Mouse (Mus musculus) spleen, embryonic (tissue): ENCODE data around the gene Sbf1.

Experiments used
- CTCF ChIA-PET: fragments of 350-600 bp; sonication (Branson Sonifier 250); formaldehyde crosslinking; loops from one replicate; lab custom pipeline; 2022; lab: Charles Lee

Sbf1 gene

DNA sequence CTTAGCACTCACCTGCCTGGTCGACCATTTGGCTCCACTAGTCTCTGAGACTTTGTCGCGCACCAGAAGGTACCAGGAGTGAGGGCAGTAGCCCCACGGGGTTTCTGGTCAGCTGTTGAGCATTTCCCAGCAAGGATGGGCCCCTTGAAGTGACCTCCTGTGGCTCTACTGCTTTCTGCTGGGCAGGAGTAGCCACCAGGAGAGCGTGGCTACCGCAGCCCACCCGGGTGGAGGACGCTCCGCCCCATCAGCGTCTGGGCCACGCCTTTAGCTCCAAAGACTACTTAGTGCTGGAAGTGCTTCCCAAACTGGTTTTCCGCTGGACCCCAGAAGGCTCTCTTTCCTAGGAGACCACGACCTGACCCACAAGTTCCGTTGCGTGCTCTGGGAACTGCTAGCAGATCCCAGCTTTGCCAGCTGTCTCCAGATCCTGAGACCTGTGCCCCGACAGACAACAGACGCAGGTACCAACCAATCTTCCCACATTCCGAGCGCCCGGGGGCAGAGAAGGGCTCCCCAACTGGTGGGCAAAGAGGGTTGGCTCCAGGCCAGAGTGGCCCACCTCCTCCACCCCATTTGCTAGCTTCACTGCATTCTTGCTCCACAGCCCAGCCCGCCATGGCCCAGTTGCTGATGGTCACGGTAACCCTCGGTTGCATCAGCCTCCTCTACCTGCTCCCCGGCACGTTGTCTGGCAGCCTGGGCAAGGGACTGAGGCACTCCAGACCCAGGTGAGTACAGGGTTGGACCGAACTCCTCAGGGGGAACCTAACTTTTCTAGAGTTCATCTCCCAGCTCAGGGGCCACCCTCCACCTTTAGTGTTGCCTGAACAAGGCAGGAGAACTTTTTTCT, 7.8 kb upstream of the Sbf1 start, which contains the start of gene Adm2:
Gene Adm2 (plus strand): TSS at position 51 of the 853 bp plus-strand sequence.
- CTCF ChIA-PET = interaction anchor here (0.6 kb wide), 1 partner anchor 17 kb away, joined by 3 read pairs; no protein-coding TSS in a partner anchor

DNA sequence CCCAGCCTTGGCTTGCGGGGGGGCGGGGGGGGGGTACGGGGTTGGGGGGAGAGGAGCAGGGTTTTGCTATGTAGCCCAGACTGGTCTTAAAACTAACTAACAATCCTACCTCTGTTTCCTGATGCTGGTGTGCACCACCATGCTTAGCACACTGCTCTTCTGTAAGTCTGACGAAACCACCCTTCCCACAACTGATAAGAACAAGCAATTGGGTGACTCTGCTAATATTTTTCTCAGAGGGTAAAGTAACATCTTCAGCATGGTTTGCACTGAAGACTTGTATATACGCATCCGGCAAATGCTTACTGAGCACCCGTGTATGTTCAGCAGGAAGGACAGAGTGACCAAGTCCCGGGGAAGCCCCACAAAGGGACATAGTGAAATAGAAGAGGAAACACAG, 6.2 kb upstream of the Sbf1 start:
- CTCF ChIA-PET = no interaction called here

DNA sequence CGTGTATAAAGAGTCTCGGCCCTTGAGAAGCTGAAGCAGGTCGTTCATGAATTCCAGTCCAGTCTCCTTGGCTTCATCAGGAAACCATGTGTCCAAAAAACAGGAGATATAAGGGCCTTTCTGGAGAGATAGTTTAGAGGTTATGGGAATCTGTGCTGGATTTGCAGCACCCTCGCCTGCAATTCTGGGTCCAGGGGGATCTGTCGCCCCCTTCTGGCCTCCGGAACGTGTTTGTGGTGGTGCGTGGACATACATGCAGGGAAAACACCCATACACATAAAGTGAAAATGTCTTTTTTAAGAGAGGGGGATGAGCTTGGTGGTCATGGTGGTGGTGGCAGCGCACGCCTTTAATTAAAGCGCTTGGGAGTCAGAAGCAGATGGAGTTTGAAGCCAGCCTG, 1.0 kb upstream of the Sbf1 start:
- CTCF ChIA-PET = interaction anchor here (1.6 kb wide), 1 partner anchor 58 kb away, joined by 3 read pairs; the partner anchor contains the start of gene Sco2

DNA sequence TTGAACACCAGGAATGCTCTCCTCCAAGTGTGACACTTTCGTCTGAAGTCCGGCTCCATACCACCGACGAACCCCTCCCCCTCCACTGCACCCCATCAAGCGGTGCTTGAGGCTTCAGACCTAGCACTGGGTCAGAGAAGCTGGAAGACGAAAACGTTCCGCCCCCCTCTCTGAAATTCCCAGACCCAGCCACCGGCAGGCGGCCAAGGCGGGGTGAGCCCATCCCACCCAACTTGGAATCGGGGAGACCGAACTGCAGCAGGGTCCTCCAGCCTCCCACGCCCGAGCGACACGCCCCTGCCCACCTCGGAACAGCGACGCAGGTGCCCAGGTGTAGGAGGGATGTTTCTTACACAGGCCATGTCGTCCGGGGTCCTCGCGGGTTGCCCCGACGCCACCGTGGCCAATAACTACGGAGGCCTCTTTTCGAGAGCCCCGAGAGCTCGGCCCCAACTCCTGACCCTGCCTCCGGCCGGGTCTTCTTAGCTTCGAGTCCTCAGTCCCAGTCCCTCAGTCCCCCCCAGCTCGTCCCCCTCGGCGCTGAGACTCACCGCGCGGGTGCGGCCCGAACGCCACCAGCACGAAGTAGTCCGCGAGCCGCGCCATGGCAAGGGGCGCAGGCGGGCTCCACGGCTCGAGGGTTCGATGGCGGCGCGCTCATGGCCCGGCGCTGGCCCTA, 461 bp downstream of the Sbf1 start:
- CTCF ChIA-PET = interaction anchor here (0.6 kb wide), 1 partner anchor 120 kb away, joined by 3 read pairs; no protein-coding TSS in a partner anchor

DNA sequence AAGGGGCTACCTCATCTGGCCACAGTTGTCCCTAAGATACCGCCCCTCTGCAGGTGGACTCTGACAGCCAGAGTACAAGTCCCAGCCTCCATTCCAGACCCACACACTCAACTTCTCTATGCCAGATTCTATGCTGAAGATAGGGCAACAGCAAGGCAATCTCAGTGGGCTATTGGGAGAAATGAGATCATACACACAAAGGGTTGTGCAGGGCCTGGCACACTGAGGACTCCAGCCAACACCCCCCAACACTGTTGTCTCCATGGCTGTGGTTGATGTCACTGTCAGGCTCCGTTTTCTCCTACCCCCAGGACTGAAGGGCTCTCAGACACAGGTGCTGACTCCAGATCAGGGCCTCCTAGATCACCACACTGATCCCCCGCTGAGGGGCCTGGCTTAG, 1.0 kb downstream of the Sbf1 start:
- CTCF ChIA-PET = no interaction called here

DNA sequence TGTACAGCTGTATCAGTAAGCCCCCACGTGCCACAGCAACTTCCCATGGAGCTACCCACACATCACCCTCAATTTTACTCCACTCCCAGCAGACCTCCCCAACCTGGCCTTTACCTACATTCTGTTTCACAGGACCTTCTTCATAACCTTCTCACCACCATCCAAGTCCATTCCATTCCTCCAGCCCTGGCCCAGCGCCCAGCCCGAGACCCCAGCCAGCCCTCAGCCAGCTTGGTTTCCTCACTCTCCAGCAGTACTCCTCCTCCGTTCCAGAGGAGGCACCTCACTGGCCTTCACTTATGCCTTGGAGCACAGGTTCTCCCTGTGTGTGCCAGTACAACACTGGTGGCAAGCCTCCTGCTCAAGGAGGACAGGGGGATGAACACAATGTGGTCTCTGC, 1.8 kb downstream of the Sbf1 start:
- CTCF ChIA-PET = no interaction called here

DNA sequence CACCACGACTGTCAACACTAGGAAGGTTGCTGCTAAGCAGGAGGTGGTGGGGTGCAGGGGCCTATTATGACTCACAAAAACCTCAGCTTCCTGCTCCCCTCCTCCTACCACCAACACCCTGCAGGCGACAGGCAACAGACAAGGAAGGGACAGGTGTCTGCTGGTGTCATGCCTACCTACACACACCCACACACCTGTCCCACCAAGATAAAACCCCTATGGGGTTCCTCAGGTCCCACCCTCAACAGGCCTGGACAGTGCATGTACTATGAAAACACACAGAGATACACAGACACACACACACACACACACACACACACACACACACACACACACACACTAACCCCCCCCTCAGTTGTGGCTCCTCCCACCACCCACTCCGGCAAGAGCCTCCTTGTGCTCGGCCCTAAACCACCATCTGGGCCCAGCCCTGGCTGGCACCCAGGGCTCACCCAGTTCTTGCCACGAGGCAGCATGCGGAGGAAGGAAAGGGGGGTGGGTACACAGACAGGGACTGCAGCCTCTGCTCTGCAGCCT, 5.1 kb downstream of the Sbf1 start:
- CTCF ChIA-PET = no interaction called here

DNA sequence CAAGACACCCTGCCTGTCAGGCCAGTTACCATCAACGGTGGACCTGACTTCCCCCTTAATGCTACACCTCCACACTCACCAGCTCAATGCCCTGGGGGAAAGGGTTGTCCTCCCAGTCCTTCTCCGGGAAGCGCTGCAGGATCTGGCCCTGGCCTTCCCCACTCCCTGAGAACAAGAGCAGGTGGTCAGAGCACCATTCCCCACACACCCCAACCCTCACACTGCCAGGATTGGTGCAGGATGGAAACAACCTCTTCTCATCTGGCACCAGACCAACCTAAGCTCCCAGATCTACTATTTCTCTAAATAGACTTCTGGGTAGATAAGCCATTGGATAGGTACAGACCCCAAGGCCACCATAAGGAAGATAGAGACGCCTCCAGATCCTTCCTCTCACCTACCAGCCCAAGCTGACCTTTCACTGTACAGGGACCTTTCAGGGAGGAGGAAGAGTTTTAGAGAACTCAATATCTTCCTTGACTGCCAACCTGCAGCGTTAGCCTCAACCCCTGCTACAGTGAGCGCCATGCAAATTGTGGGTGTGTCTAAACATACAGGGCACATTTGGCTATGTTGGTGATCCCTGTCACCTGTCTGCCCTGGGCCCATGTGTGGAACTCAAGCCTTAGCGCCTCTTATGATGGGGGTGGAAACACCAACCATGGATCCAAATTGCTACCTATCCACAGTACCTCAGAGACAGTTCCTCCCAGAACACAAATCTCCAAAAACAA, 6.5 kb downstream of the Sbf1 start:
- CTCF ChIA-PET = no interaction called here

DNA sequence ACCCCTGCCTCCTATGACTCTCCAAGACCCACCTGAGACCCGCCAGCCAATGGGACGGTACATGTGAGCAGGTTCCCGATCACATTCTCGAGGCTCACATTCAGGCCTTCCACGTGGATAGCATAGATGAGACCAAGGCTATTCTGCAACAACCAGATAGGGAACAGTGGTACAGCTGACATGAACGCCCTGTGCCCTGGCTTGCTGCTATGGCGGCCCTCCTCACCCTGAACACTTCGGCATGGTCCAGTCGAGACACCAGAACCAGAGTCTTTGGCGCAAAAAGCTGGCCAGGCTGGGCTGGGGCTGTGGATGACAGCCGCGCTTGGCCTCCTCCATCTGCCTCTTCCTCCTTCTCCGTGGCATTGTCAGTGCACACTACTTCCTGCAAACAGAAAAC, 7.7 kb downstream of the Sbf1 start:
- CTCF ChIA-PET = no interaction called here

DNA sequence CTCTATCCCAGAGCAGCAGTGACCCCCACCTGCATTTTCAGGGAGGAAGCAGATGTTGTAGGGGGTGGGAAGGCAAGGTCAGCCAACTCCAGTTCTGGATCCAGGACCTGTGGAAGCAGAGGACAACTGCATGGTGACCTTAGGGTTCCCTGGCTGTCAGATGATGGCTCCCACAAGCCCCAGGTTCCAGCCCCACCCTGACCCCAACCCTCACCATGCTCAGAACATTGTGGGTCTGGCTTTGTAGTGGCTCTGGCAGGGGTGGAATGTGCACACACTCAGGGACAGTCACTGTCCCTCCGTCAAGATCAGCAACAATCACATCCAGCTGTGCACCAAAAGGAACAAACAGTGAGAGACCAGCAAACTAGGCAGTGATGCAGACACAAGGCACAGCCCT, 9.1 kb downstream of the Sbf1 start:
- CTCF ChIA-PET = no interaction called here

DNA sequence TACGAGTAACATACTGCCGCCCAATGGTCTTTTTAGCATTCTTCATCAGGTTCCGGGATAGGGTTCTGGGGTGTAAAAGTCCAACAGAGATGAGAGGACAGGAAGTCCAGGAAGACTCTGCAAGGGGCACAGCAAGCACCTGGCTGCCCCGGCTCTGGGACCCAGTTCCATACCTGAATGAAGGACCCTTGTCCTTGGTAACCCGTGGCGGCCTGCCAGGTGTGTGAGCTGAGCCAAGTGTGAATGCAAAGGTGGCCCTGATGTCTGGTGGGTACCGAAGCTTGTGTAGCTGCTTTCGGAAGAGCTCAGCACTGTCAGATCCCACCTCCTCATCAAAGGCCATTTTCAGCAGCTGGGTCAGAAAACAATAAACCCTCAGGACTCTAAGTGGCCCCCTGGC, 14.5 kb downstream of the Sbf1 start:
- CTCF ChIA-PET = no interaction called here

DNA sequence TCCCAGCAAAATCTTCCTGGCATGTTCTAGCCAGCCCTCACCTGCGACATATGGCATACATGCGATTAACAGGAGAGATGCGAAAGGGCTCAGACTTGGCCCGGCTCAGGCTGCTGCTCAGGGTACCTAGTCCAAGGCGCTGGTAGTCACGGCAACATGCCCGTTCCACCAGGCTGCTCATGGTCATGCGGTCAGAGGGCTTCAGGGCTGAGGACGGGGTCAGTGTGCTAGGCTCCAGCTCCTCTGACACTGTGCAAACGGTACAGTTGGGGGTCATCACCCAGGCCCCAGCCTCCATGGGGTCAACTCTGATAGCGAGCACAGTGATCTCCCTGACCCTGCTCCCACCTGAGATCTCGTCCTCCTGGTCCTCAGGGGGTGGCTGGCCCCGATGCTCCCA, 14.9 kb downstream of the Sbf1 start:
- CTCF ChIA-PET = no interaction called here

DNA sequence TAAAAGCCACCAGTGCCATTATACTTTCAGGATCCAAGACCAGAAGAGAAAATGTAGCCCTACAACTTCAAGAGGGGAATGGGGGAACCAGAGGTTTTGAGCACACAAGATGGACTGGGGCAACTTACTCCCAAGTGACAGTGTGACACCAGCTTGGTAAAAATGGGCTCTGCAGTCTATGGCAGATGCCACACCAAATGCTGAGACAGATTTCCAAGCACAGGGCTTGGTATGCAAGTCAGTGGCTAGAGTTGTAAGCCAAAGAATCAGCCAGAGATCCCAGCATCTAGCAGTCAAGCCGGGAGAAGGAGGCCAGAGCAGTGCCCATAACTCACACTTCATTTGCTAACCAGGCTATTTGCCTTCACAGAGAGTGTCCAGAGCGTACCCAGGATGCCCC, 17.4 kb downstream of the Sbf1 start:
- CTCF ChIA-PET = no interaction called here

DNA sequence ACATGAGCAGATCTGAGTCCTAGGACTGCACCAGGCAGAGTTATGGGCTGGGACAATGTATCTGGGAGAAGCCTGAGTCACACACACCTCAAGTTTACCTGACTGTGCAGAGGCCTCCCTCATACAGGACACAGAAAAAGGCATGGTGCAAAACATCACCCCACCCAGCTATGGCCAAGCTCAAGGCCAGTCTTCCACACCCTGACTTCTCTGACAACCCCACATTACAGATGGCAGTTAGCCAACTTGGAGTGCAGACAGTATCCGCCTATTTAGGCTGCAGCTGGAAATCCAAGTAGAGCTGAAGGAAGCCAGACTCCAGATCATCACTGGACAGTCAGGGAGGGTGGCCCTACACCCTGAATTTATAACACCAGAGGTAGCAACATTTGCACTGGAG, 18.6 kb downstream of the Sbf1 start:
- CTCF ChIA-PET = no interaction called here

DNA sequence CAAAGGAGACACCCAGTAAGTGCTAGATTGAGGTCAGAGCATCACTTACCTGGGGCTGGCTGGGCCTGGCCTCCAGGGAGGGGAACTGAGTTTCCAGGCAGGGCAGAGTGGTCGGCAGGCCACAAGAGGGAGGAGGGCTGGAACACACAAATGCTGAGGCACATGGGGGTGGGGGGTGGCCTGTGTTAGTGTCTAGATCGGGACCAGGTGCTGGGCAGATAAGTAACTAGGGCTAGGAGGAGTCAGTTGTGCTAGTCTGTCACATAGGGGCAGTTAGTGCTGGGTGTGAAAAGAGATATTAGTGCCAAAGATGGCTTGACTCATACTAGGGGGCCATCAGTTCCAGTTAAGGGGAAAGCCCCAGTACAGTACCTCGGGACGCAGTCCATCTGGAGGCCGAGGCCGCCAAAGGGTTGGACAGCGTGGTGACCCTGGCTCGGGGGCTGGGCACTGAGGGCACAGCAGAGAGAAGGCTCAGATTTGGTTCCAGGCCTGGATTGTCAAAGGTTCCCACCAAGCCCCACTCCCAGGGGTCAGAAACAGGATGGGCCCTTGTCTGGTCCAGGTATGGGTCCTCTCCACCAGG, 19.4 kb downstream of the Sbf1 start:
- CTCF ChIA-PET = no interaction called here

DNA sequence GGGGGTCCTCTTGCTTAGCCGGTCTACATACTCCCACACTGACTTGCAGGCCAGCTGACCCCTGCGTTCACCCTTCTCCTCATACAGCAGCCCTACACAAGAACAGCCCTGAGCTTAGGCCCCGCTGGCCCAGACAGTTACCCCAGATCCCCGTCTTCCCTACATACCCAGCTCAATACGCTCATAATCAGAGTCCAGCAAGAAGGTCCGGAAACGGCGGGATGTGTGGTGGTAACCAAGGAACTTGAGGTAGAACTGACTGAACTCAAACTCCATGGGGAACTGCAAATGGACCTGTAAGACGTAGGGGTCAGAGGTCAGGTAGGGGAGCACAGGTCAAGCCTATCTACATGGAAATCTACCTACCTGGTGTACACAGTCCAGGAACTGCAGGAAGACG, 21.3 kb downstream of the Sbf1 start:
- CTCF ChIA-PET = no interaction called here

DNA sequence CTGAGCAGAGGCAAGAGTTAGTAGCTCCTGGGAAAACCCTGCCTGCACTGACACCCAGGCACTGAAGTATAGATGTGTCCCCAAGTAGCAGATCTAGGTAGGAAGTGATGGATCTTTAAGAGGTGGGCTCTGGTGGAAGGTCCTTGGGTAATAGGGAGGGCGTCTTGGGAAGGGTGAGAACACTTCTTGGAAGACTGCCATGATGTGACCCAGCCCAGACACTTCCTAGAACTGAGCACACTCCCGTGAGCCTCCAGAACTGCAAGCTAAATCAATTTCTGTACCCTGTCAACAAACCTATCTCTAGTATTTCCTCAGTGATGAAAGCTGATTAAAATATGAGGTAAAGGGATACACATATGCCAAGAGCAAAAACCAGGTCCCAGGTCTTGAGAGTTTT, 22.3 kb downstream of the Sbf1 start:
- CTCF ChIA-PET = no interaction called here

DNA sequence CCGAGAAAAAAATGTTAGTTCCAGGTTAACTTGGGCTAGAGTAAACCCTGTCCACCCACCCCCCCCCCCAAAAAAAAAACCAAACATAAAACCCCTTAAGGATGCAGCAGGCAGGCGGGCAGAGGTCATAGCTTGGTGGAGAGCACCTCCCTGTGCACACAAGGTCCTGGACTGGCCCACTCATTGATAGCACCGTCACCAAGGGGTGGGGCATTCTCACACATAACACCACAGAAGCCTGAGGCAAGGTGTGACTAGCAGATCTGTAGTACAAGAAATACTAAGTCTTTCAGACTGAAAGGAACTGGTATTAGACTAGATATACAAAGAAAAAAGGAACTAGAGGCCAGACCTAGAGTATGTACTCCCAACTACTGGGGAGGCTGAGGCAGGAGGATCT, 23.6 kb downstream of the Sbf1 start:
- CTCF ChIA-PET = interaction anchor here (0.7 kb wide), 1 partner anchor 77 kb away, joined by 9 read pairs; no protein-coding TSS in a partner anchor

DNA sequence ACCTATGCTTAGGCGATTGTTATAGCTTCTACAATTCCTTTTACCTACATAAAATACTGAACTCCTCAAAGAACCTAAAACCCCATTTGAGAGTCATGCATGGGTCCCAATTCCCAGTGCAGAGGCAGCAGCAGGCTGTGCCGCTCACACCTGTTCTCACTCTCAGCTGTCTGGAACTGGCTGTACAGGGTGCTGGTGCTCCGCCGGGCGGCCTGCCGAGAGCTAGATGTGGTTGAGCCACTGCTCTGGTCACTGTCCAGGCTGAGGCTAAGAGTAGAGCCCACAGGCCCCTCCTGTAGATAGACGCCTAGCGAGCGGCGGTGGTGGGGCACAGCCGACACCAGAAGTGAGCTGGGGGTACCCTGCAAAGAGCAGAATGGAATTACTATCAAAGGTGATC, 25.7 kb downstream of the Sbf1 start:
- CTCF ChIA-PET = interaction anchor here (0.6 kb wide), 1 partner anchor 143 kb away, joined by 3 read pairs; no protein-coding TSS in a partner anchor

DNA sequence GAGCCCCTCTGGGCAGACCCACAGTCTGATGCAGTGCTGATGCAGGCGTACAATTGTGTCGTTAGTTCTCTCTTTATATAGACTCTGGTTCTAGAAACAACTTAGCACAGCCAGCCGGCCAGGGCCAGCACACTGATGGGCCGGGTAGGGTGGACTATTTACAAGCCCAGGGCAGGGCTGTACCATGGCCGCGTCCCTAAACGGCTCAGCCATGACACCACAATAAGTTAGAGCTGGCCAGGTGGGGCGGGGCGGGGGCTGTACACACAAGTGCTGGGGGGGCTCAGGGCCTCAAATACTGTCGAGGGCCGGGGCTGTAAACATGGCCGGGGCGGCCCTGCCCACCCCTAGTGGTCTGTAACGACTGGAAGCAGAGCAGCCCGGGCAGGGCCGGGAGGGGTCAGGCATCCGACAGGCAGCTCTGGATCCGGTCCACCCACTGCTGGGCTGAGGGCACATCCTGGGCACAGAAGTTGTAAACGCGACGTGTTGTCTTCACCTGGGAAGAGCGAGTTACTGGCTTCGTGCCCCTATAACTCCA, 26.8 kb downstream of the Sbf1 start:
- CTCF ChIA-PET = no interaction called here

DNA sequence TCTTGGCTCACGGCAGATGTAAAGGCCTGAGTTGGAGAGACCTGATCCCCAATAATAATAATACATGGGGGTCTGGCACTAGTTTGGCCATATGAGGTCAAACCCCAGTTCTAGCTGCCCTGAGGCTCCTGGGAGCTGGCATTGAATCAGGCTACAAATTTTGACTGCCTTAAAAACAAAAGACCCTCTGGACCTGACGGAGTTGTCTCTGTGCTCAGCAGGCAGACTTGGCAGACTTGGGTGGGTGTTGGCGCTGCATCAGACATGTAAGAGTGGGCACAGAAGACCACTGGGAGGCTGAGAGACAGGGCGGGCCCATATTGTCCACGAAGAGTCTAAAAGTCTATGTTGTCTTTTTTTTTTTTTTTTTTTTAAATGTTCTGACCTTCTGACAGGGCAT, 28.5 kb downstream of the Sbf1 start:
- CTCF ChIA-PET = no interaction called here
